Mouse (Mus musculus) MEL (cell line): ENCODE measurements at regions not wholly inside any gene's neighbourhood (a gene's known extent, or its start where the extent isn't known, plus 50 kb on each side); places are given as distances from the start of the nearest gene placed in this dataset.
A peak's percentile ranks its signal among the peaks of the same experiment; 100 is the strongest.

Source experiments
- DNase-seq: peaks from one replicate; pipeline ENCODE4 v3.0.0; 2011; ENCODE audit warnings: low read depth, low spot score
- H3K27ac ChIP-seq: 2 replicates; pipeline ENCODE4 v1.5.1; 2012; ENCODE audit warnings: low read depth, mild to moderate bottlenecking, control low read depth, low read length, moderate library complexity; ENCODE audit not compliant: control insufficient read depth
- H3K27me3 ChIP-seq, 2 experiments: fragments of 150-350 bp in 1 of 2; sonication (generic) in 1 of 2; 2 replicates each; pipeline ENCODE4 v1.6.1; 2012; ENCODE audit warnings: low read length in 2 of 2, mild to moderate bottlenecking in 2 of 2, improper control_type of control experiment in 1 of 2, moderate library complexity in 1 of 2; ENCODE audit not compliant: insufficient read depth in 2 of 2, control insufficient read depth in 1 of 2
- H3K36me3 ChIP-seq, 2 experiments: 2 replicates each; pipeline ENCODE4 v1.6.1; 2012 to 2014; ENCODE audit warnings: low read length in 2 of 2, improper control_type of control experiment in 1 of 2, inconsistent platforms in 1 of 2, mild to moderate bottlenecking in 1 of 2; ENCODE audit not compliant: insufficient read depth in 2 of 2, control insufficient read depth in 1 of 2
- H3K4me1 ChIP-seq, 2 experiments: fragments of 150-350 bp in 1 of 2; sonication (generic) in 1 of 2; 2 replicates each; pipeline ENCODE4 v1.6.1; 2012; ENCODE audit warnings: low read length in 2 of 2, improper control_type of control experiment in 1 of 2, mild to moderate bottlenecking in 1 of 2; ENCODE audit not compliant: insufficient read depth in 2 of 2, control insufficient read depth in 1 of 2
- H3K4me3 ChIP-seq, 2 experiments: fragments of 150-350 bp in 1 of 2; sonication (generic) in 1 of 2; 2 replicates each; pipeline ENCODE4 v1.5.1; 2012; ENCODE audit warnings: low read depth in 2 of 2, low read length in 2 of 2, mild to moderate bottlenecking in 2 of 2, moderate library complexity in 2 of 2, control low read depth in 1 of 2, improper control_type of control experiment in 1 of 2; ENCODE audit not compliant: control insufficient read depth in 1 of 2, insufficient read depth in 1 of 2
- H3K79me2 ChIP-seq: 2 replicates; pipeline ENCODE4 v1.6.1; 2012; ENCODE audit warnings: mild to moderate bottlenecking, low read length, moderate library complexity; ENCODE audit not compliant: control insufficient read depth, poor library complexity, insufficient read depth
- H3K9ac ChIP-seq: 2 replicates; pipeline ENCODE4 v1.6.1; 2012; ENCODE audit warnings: low read depth, mild to moderate bottlenecking, control low read depth, low read length, moderate library complexity; ENCODE audit not compliant: control insufficient read depth, poor library complexity, severe bottlenecking
- H3K9me3 ChIP-seq: fragments of 150-350 bp; sonication (generic); replicated peaks from 2 replicates; pipeline ENCODE4 v1.6.1; 2012; ENCODE audit warnings: mild to moderate bottlenecking, low read length, improper control_type of control experiment, moderate library complexity; ENCODE audit not compliant: insufficient read depth
- CHD1 ChIP-seq: IDR thresholded peaks from 2 replicates; pipeline ENCODE4 v1.6.1; 2012; ENCODE audit warnings: low read depth, mild to moderate bottlenecking, inconsistent platforms, low read length, improper control_type of control experiment
- CHD2 ChIP-seq: IDR thresholded peaks from 2 replicates; pipeline ENCODE4 v1.6.1; 2011; ENCODE audit warnings: low read length, improper control_type of control experiment
- CTCF ChIP-seq, 3 experiments: IDR thresholded peaks in 2 of 3; conservative IDR thresholded peaks in 1 of 3; 2 replicates each; pipeline ENCODE4 v1.5.1; 2011 to 2012; ENCODE audit warnings: low read length in 3 of 3, low read depth in 2 of 3, mild to moderate bottlenecking in 2 of 3, improper control_type of control experiment in 1 of 3, inconsistent platforms in 1 of 3, mixed read lengths in 1 of 3, moderate library complexity in 1 of 3; ENCODE audit not compliant: control insufficient read depth in 1 of 3, insufficient read depth in 1 of 3, poor library complexity in 1 of 3, severe bottlenecking in 1 of 3
- E2F4 ChIP-seq: IDR thresholded peaks from 2 replicates; pipeline ENCODE4 v1.6.1; 2011; ENCODE audit warnings: low read depth, low read length, improper control_type of control experiment, borderline replicate concordance
- ELF1 ChIP-seq: IDR thresholded peaks from 2 replicates; pipeline ENCODE4 v1.6.1; 2014; ENCODE audit warnings: low read depth, mild to moderate bottlenecking, inconsistent platforms, low read length, improper control_type of control experiment, moderate library complexity
- GATA1 ChIP-seq: IDR thresholded peaks from 2 replicates; pipeline ENCODE4 v1.6.1; 2011; ENCODE audit warnings: low read depth, low read length, improper control_type of control experiment
- JUND ChIP-seq: IDR thresholded peaks from 2 replicates; pipeline ENCODE4 v1.6.1; 2011; ENCODE audit warnings: low read depth, mild to moderate bottlenecking, improper control_type of control experiment, low read length
- KAT2A ChIP-seq: conservative IDR thresholded peaks from 2 replicates; pipeline ENCODE4 v1.6.1; 2012; ENCODE audit warnings: low read depth, low read length, improper control_type of control experiment, inconsistent platforms
- MAFK ChIP-seq: IDR thresholded peaks from 2 replicates; pipeline ENCODE4 v1.6.1; 2011; ENCODE audit warnings: low read depth, mild to moderate bottlenecking, low read length, improper control_type of control experiment, borderline replicate concordance
- MAX ChIP-seq: IDR thresholded peaks from 2 replicates; pipeline ENCODE4 v1.6.1; 2011; ENCODE audit warnings: low read length, improper control_type of control experiment
- MYC ChIP-seq: IDR thresholded peaks from 2 replicates; pipeline ENCODE4 v1.6.1; 2011; ENCODE audit warnings: low read depth, mild to moderate bottlenecking, low read length, improper control_type of control experiment, moderate library complexity
- POLR2AphosphoS2 ChIP-seq: IDR thresholded peaks from 2 replicates; pipeline ENCODE4 v1.6.1; 2011; ENCODE audit warnings: low read length, improper control_type of control experiment
- RAD21 ChIP-seq: IDR thresholded peaks from 2 replicates; pipeline ENCODE4 v1.6.1; 2011; ENCODE audit warnings: mild to moderate bottlenecking, low read depth, low read length, improper control_type of control experiment
- TAL1 ChIP-seq: IDR thresholded peaks from 2 replicates; pipeline ENCODE4 v1.6.1; 2012; ENCODE audit warnings: mild to moderate bottlenecking, inconsistent platforms, low read length, moderate library complexity, mixed read lengths
- TBP ChIP-seq: IDR thresholded peaks from 2 replicates; pipeline ENCODE4 v1.8.0; 2011; ENCODE audit warnings: low read depth, low read length, improper control_type of control experiment
- UBTF ChIP-seq: IDR thresholded peaks from 2 replicates; pipeline ENCODE4 v1.6.1; 2012; ENCODE audit warnings: low read depth, mild to moderate bottlenecking, inconsistent platforms, low read length, improper control_type of control experiment, moderate library complexity, borderline replicate concordance; ENCODE audit not compliant: insufficient read depth
- USF2 ChIP-seq, 2 experiments: IDR thresholded peaks; 2 replicates each; pipeline ENCODE4 v1.6.1; 2011 to 2012; ENCODE audit warnings: improper control_type of control experiment in 2 of 2, low read length in 2 of 2, borderline replicate concordance in 1 of 2, inconsistent platforms in 1 of 2, low read depth in 1 of 2, mild to moderate bottlenecking in 1 of 2; ENCODE audit not compliant: insufficient read depth in 1 of 2
- ZC3H11A ChIP-seq: IDR thresholded peaks from 2 replicates; pipeline ENCODE4 v1.6.1; 2012; ENCODE audit warnings: low read depth, mild to moderate bottlenecking, inconsistent platforms, low read length, improper control_type of control experiment
- ZMIZ1 ChIP-seq: IDR thresholded peaks from 2 replicates; pipeline ENCODE4 v1.6.1; 2012; ENCODE audit warnings: low read depth, mild to moderate bottlenecking, inconsistent platforms, low read length, improper control_type of control experiment, moderate library complexity

DNA sequence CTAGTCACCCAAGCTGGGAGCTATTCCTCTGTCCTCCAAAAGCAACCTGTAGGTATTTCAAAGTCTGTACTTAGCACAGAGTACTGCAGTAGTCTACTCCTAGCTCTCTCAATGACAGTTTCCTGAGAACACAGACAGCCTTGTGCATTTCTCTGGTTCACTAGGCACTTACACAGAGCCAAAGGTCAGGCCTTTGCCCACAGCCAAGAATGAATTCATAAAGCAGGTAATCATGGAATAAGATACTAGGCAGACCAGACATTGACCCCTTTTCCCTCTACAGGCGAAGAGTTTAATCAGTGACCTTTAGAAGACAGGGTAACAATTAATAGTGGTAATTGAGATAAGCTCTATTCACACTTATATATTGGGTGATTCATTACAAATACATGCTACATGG, 233.8 kb upstream of the Gm26657 start:
- Histone ChIP-seq H3K27me3 (no peaks in the 10 kb centered on the region), H3K9me3 (no peaks in the 10 kb centered on the region), H3K36me3 (no peaks in the 10 kb centered on the region), H3K4me1 (no peaks in the 10 kb centered on the region), H3K9ac (no peak overlapping the region)
- no peak for DNase-seq
- TF ChIP-seq CHD2 (no peak), KAT2A (no peak), USF2 (IDR thresholded peaks at IDR 0.05; ENCODE audit: borderline replicate concordance in 1 of 2, insufficient read depth in 1 of 2, low read depth in 1 of 2, low read length in 2 of 2) (no peak), GATA1 (no peak), MAX (no peak), TAL1 (no peak), ZMIZ1 (no peak), JUND (no peak), POLR2AphosphoS2 (no peak), E2F4 (no peak), TBP (no peak), UBTF (no peak), MAFK (no peak), MYC (no peak), RAD21 (no peak), ZC3H11A (no peak), CHD1 (no peak)
- TF ChIP-seq, all 39 proteins: peak for 0
- Histone ChIP-seq H3K79me2 (no peaks in the 10 kb centered on the region), H3K27ac (no peak overlapping the region), H3K4me3 (no peak overlapping the region)

DNA sequence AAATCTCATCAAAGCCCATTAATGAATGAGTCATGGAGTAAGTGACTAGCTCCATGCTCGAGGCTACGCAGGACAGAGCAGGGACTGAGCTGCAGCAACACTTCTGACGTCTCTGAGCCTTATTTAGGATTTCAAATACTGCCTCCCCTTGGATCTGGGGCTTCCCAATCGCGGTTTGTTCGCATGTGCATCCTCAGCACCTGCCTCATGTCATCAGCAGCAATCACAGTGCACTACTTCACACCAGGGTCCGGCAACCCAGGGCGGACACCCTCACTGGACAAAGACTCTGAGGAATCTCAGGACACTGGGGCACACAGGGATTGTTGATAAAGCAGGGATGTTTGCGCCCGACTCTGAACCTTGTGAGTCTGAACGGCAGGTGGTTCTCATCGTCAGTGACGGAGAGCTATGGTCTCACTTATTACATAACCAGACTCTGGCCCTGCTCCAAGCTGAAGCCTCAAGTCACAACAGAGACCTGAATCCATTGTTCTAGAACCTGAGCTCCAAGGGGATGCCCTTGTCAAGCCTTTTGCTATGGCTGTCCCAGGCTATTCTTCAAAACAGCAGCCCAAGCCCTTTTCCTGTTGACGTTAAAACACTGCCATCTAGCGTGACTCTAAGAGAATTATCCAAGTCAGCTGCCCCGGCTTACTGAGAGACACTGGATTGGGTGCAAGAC, 247.2 kb upstream of the Gm26657 start:
- Histone ChIP-seq H3K4me3 (no peak overlapping the region), H3K27ac (no peak overlapping the region), H3K9me3 (no peaks in the 10 kb centered on the region), H3K36me3 (no peaks in the 10 kb centered on the region), H3K79me2 (no peaks in the 10 kb centered on the region), H3K4me1 (no peaks in the 10 kb centered on the region), H3K27me3 (no peaks in the 10 kb centered on the region), H3K9ac (no peak overlapping the region)
- peak; percentile 23 for TF ChIP-seq RAD21
- TF ChIP-seq ZMIZ1, result no peak
- TF ChIP-seq MAX, result no peak
- TF ChIP-seq GATA1, result no peak
- TF ChIP-seq ELF1, result no peak
- TF ChIP-seq CTCF (IDR thresholded peaks at IDR 0.05 in 2 of 3, conservative IDR thresholded peaks at IDR 0.05 in 1 of 3; ENCODE audit: control insufficient read depth in 1 of 3, insufficient read depth in 1 of 3, low read depth in 2 of 3, low read length in 3 of 3, poor library complexity in 1 of 3, severe bottlenecking in 1 of 3), result peak in 1 of 3 experiments; percentile 19; a peak in 1 of 6 replicates
- no peak for TF ChIP-seq USF2 (IDR thresholded peaks at IDR 0.05; ENCODE audit: borderline replicate concordance in 1 of 2, insufficient read depth in 1 of 2, low read depth in 1 of 2, low read length in 2 of 2)
- DNase-seq, result peak; percentile 3
